Mouse (Mus musculus): ENCODE measurements around the gene Rab11fip3.

- TF ChIP-seq POLR2A (IDR thresholded peaks at IDR 0.05; ENCODE audit: extremely low read depth, insufficient read depth, low read length), result no peak
- TF ChIP-seq CTCF (IDR thresholded peaks at IDR 0.05; ENCODE audit: extremely low read depth, insufficient read depth, low read length), result no peak
Measured at GRCm38 (mm10) chr17:26105619-26106018, 36.3 kb upstream of the Rab11fip3 start.

All from cortical plate, adult 2 months (tissue).